Mouse (Mus musculus): Measurements from ENCODE around the gene 4933405L10Rik.

DNA sequence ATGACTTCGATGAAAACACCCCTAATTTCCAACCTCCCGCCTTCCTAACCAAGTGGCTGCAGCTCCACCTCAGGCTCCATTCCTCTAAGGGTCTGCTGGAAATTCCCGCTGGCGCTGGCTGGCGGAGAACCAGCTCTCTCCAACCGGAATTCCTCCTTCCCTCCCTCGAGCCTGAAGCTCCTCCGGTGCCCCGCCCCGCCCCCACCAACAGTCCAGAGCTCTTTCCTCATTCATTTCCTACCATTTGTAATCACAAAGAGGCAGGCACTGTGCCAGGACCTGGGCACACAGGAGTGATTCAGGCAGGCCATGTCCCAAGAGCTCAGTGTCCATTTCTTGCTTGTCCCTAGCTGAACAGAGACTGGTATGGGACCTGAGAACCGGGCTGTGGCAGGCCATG lies 43.2 kb downstream of the 4933405L10Rik start:
- TF ChIP-seq CTCF (IDR thresholded peaks at IDR 0.05; ENCODE audit: low read depth) = no peak
- no peak for TF ChIP-seq EP300 (IDR thresholded peaks at IDR 0.05; ENCODE audit: low read depth)
